Mouse (Mus musculus) cerebellum, postnatal 36 days (tissue): ENCODE measurements around the gene Rps10.

Experiments
- DNase-seq, 2 experiments: peaks; one replicate each; pipeline ENCODE4 v3.0.0; 2021 to 2022; ENCODE audit warnings: mixed read lengths in 2 of 2

Gene Rps10

GRCm38 (mm10) chr17:27636132-27637020 lies at the start of gene Rps10:
Rps10 (minus strand) TSS chr17:27636669.
- peak; percentile 39 for DNase-seq

GRCm38 (mm10) chr17:27685550-27685913 lies 49.1 kb upstream of the Rps10 start:
- DNase-seq = no peak

DNA sequence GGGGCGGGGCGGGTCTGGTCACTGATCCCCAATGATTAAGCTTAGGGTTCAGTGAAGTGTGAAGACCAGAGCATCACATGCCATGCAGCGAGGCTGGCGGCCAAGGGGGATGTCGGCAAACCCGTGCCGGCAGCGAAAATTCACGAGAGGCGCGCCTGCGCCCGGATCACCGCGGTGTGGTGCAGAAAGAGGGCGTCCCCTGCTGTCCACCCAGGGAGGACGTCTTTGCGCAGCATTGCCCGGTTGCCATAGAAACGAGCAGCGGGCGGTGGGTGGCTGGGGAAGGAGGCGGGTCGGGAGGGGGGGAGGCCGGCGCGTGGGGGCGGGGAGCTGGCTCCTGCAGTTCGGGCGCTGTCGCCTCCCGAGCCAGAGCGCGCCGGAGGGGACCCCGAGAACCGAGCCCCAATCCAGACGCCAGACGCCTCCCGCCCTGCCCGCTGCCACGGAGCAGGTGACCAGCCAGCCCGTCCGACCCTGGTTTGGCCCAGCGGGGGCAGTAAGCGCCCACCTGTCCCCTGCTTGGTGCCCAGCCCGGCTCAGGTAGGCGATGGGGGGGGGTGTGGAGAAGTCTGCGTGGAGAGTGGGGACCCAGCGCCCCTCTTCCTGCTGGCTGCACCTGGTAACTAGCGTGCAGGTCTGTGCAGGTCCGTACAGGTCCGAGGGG lies 48.5 kb upstream of the Rps10 start:
- DNase-seq = peak; percentile 66 to 74

DNA sequence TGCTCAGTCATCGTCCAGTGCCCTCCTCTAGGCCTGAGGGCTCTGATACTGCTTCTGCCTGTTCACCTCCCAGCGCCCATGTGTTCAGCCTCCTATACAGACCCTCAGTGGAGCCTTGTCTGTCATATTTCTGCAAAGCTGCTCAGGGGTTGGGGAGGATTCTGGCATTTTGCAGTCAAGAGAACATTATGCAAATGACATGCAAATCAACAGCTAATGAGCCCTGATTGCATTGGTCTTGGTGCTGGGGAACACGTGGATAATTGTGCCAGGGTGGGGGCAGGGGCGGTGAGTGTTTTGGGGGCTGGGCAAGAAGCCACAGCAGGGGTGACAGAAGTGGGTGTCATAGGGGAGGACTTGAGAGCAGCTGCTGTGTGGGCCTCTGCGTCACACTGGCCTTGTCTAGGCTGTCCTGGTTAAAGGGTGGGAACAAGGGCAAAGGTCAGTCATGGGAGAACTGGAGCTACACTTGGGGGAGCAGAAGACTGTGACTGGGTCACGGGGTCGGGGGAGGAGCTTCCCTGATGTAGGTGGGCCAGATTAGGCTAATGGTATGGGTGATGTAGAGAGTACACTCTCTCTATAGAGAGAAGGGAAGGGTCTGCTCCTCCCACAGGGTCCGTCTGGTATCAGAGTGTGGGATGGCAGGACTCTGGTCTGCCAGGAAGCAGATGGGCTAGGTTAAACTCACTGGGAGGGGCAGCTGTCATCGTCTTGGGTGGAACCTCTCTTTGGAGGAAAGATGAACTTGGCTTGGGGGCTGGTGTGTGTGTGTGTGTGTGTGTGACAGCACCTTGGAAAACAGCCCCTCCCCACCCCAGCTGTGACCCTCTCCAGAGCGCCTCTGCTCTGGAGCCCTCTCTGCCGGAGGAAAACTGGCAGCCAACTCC lies 42.7 kb upstream of the Rps10 start:
- no peak for DNase-seq

DNA sequence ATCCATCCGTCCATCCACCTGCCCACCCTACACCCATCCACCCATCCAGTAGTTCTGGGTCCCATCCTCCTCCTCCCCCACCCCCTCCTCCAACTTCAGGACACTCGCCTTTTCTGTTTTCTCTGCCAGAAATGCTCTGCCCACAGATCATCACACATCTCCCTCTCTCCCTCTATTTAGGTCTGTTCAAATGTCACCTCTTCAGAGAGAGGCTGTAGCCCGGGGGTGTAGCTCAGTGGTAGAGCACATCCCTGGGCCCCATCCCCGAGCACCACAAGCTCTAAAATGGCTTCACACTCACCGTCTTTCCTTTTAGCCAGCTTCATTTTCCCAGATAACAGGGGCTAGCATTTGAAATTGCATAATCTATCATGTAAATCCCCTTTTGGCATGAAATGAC lies 41.3 kb upstream of the Rps10 start:
- no peak for DNase-seq

- no peak for DNase-seq
These were observed 39.8 kb upstream of the Rps10 start for GRCm38 (mm10) chr17:27676270-27676669.

DNA sequence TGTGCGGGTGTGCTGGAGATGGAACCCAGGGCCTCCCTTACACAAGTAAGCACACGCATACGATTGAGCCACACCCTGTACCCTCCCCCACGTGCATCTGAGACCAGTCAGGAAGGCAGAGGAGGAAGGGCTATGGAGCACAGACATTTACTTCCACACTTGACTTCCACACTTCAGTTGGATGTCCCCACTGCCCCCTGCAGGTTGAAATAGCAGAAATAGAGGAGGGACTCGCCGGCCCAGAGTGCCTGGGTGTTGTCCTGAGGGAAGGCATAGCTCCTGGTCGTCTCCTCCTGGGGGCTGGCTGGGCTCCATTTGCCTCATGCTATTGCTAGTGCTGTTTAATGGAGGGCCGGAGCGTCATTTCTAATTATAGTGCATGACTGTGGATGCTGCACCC lies 39.0 kb upstream of the Rps10 start:
- peak in 1 of 2 experiments; percentile 34 for DNase-seq

DNA sequence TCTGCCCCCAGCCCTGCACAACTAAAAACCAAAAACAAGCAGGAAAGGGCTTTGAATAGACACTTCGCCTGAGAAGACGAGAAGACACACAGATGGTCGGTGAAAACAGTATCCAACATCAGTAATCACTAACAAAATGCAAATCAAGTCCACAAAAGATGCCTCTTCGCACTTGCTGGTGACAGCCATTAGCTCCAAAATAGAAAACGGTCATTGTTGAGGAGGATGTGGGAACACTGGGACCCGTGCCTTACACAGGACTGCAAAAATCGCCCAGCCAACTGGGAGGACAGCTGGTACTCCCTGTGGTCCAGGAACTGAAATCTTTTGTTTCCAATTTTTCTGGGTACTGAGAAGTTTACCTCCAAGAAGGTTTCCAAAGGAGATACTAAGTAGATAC lies 37.5 kb upstream of the Rps10 start:
- DNase-seq = no peak

DNA sequence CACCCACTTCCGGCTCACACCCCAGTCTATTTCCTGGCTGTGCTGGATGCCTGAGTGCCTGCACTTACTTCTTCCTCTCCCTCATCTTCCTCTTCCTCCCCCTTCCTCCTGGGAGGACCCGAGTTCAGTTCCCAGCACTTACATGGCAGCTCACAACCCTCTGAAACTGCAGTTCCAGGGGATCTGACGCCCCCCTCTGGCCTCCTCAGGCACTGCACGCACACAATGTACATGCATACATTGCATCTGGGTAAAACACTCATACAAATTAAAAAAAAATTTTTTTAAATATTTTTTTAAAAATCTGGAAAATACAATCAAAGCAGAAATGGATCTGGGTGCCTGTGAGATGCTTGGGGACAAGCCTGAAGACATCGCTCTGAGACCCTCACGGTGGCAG lies 35.3 kb upstream of the Rps10 start:
- no peak for DNase-seq

DNA sequence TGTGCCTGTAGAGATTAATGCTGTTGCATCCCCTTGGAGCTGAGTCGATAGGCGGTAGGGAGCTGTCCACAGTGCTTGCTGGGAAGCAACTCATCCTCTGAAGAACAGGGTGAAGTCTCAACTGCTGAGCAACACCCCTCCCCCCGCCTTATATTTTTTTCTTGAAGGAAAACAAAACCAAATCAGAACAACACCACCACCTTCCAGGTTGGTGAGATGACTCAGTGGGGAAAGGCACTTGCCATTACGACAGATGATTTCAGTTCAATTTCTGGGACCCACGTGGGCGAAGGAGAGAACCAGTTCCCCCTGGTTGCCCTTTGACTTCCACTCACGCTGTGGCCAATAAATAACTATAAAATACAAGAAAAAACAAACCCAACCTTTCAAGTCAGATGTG lies 22.3 kb upstream of the Rps10 start:
- DNase-seq = no peak

DNA sequence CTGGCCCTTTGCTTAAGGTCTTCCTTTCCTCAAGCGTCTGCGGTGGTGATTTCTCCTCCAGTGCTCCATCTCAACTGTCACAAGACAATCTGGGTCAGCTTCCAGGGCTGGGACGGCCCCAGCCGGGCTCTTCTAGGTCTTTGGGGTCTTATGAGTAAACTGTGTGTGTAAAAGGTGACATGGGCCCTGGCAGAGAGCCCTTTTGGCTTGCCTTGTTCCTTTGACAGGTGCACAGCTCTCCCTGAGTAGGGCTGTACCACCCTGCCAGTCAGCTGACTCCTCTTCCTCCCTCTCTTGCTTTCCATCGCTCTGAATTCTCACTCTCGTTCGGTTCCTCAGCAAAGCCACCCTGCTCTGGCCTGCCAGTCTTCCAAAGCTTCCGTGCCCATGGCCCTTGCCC lies 20.7 kb upstream of the Rps10 start:
- peak; percentile 82 to 85 for DNase-seq

DNA sequence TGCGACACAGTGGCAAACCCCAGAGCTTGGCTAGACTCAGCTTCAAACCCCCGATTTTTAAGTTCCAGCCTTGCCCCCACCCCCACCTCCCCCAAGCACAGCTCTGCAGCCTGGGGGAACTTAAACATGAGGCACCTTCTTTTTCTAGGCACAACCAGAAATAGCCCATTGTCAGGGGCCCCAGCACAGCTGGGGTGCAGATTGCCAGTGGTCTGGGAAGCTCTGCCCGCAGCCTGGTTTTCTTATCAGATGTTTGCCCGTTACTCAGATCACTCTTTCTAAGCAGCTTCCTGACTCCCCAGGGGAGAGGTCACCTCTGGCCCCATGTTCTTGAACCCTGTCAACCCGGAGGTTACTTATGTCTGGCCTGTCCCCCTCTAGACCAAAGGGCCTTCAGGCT lies 19.9 kb upstream of the Rps10 start:
- no peak for DNase-seq

- DNase-seq = peak; percentile 70 to 74
These were observed 19.5 kb upstream of the Rps10 start for GRCm38 (mm10) chr17:27656011-27656399.

- peak; percentile 86 to 92 for DNase-seq
These were observed 18.9 kb upstream of the Rps10 start, which contains the start of gene Pacsin1 for GRCm38 (mm10) chr17:27655089-27656010. Pacsin1 (plus strand) TSS chr17:27655509.

DNA sequence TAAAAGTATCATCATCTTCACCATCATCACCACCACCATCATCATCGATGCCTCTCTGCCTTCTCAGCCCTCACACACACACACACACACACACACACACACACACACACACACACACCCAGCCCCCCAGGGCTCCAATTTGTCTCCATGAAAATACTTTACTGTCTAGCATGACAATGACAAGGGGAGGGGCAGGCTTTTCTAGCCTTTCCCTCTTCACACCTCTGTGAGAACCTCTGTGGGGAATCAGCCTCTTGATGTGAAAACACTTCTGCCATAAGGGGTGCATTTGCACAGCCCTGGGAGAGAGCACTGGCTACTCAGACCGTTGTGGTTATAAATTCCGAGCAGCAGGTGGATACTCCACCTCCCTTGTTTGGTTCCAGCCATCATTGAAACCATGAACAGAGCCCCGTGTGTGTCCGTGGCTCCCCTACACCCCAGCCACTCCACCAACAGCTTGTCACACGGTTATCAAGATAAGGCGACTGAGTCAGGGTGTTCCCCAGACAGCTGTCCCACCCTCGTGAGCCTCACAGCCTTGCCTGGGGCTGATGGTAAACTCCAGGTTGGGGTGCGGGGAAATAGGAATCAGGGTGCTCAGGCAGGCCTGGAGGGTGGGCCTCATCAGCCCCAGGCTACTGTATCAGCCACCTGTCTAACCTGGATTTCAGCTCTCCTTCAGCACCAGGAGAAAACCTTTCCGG lies 16.9 kb upstream of the Rps10 start:
- no peak for DNase-seq

DNA sequence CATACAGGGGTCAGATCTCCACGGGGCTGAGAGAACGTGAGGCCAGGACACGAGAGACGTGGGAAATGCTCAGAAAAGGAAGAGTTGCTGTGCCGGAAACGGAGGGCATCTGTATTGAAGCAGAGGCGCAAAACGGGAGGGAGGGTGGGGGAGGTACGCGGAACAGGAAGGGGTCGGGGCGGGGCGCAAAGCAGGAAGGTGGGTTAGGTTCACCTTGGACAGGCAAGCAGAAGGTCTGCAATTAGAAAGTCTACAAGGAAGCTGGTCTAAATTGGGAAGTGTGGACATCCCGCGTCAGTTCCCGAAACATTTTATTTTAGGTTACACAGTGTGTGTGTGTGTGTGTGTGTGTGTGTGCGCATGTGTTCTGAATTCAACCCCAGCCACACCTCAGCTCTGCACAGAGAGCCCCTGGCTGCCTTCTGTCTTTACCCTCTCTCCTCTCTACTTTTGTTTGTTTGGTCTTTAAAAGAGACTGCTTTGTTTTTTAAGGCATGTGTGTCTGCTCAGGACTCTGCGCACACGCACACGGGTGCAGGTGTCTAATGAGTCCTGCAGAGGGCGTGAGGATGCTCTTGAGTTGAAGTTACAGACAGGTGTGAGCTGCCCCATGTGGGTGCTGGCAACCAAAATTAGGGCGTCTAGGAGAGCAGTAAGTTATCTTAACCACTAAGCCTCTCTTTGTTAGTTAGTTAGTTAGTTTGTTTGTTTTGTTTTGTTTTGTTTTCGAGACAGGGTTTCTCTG lies 15.7 kb upstream of the Rps10 start:
- DNase-seq = no peak

- peak in 1 of 2 experiments; percentile 45 for DNase-seq
These were observed 14.1 kb upstream of the Rps10 start for GRCm38 (mm10) chr17:27650586-27650985.

DNA sequence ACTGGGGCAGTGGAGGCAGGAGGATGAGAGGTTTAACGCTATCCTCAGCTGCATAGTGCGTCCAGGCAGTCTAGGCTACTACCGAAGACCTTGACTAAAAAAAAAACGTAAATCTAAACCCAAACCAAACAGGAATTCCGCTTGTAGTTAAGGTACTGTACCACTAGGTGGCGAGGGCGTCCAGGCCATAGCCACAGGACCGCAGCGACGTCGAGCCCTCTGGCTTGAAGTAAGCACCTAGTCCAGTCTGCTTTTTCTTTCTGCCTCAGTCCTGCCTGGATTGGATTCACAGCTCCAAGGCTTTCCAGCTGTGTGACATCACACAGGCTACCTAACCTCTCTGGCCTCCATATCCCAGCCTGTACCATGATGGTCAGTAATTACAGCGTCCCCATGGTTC lies 13.7 kb upstream of the Rps10 start:
- peak; percentile 81 to 84 for DNase-seq

- DNase-seq = peak; percentile 45 to 47
These were observed 9.3 kb upstream of the Rps10 start for GRCm38 (mm10) chr17:27645807-27646206.

DNA sequence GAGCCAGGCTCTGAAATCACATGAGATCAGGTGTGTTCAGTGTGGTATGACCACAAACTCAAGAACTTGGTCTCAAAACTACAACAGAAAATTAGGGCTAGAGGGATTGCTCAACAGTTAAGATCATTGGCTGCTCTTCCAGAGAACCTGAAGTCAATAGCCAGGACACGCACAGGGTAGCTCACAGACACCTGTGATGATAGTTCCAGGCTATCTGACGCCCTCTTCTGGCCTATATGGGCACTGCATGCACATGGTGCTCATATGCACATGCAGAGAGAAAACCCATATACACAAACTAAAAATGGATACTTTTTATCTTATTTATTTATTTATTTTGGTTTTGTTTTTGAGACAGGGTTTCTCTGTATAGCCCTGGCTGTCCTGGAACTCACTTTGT lies 8.1 kb upstream of the Rps10 start:
- DNase-seq = peak; percentile 42 to 51

DNA sequence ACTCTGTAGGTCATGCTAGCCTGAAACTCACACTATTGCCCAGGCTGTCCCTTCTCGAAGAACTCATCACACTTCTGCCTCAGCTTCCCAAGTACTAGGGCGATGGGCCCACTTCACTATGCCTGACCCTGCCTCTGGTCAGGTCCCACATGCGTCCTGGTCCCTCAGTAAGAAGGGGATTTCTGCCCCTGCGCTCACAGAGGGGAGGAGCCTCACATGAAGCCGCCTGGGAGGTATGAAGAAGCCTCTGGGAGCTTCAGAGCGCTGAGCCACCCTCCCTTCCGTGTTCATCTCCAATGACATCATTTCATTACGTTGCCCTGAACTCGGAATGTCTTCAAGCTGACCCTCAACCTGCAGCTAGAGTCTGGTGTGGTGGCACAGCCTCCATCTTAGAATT lies 7.3 kb upstream of the Rps10 start:
- DNase-seq = no peak
